ENCODE assay signal across 9 mouse cellular contexts in the genomic region with DNA sequence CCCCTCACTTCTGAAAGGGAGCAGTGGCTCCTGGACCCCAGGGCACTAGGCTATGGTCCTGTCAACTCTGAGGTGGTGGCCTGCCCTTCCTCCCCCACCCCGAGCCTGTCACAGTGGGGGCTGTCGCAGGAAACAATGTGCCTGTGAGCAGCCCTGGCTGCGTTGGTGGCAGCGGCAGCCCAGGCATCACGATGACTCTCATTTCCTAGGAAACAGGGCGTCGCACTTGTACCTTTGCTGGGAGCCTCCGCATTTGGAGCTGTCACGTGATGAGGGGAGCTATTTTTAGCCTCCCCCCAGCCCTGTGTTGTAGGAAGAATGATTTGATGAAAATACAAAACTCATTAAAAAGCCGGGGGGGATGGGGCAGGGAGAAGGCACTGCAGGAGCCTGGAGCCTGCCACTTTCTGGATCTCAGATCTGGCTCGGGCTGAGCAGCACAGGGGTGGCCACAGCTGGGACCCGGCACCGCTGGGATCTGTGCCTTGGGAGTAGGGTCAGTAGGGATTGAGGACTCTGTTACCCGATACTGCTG.
DNase-seq lines count a peak whose midpoint lies in the region; ATAC-seq and TF ChIP-seq lines count a peak whose summit lies in the region.
"Had no signal": no experiment of that assay in that cellular context is flagged by ENCODE, and none has a peak within 500 bp of the region (broad histone marks: within the 10 kb centered on the region; RNA-seq: fewer than 3 reads in every experiment).

No protein-coding gene starts in this region.

- no peaks in the 10 kb centered on the region for H3K27me3 ChIP-seq in forebrain, postnatal 0 days (ENCODE audit: insufficient read depth, low read length)
- peaks cover 24% of the 10 kb centered on the region for H3K27me3 ChIP-seq in myocyte (ENCODE audit: control insufficient read depth, insufficient read depth, insufficient read length)

- no peak overlapping the region for H3K4me3 ChIP-seq in forebrain, postnatal 0 days (ENCODE audit: low read depth, low read length)
- no peak overlapping the region for H3K4me3 ChIP-seq in myocyte
- H3K4me3 ChIP-seq: erythroblast, embryonic 14.5 days had no signal

- peaks cover 16% of the 10 kb centered on the region for H3K4me1 ChIP-seq in forebrain, postnatal 0 days (ENCODE audit: insufficient read depth)

- peak overlapping the region; percentile 30 for H3K4me2 ChIP-seq in forebrain, postnatal 0 days (ENCODE audit: low read depth)
- H3K4me2 ChIP-seq in myocyte (ENCODE audit: low read depth): no peak overlapping the region

- TF ChIP-seq CTCF in forebrain, postnatal 0 days (IDR thresholded peaks at IDR 0.05; ENCODE audit: low read depth): no peak; the same call in 1 of the 2 replicates

- H3K9ac ChIP-seq in forebrain, postnatal 0 days: no peak overlapping the region

- ATAC-seq in forebrain, postnatal 0 days: peak; percentile 93
- no peak for ATAC-seq in cerebellum, adult (ENCODE audit: insufficient number of reproducible peaks, low FRiP score, low TSS enrichment)

- peak overlapping the region; percentile 66 for H3K27ac ChIP-seq in forebrain, postnatal 0 days (ENCODE audit: low read depth, low read length)

- 3% methylated on average over 14 of the region's 14 CpGs for WGBS in forebrain, postnatal 0 days

- intact Hi-C loops in left cerebral cortex, postnatal 10 days (cut with DNase I): no loop called here

- DNase-seq in embryo, embryonic 11 days: peak; percentile 56
- no peak for DNase-seq in embryo, embryonic 10.5 days (ENCODE audit: low spot score)
- DNase-seq in forebrain, postnatal 0 days: peak; percentile 86
- DNase-seq in kidney, adult 11 months: peak; percentile 59
- peak; percentile 81 to 83 for DNase-seq in left cerebral cortex, postnatal 10 days (ENCODE audit: extremely low spot score in 1 of 2, low spot score in 2 of 2)
- no peak for DNase-seq in cerebellum, adult 11-12 months

- no peak overlapping the region for H3ac ChIP-seq in myocyte (ENCODE audit: control insufficient read depth, insufficient read length)

- H3K9me3 ChIP-seq in forebrain, postnatal 0 days (ENCODE audit: low read length): no peaks in the 10 kb centered on the region

- TF ChIP-seq POLR2A in myocyte (IDR thresholded peaks at IDR 0.05; ENCODE audit: insufficient read length, low read depth): no peak

- no peaks in the 10 kb centered on the region for H3K36me3 ChIP-seq in forebrain, postnatal 0 days (ENCODE audit: insufficient read depth)
- H3K36me3 ChIP-seq in myocyte (ENCODE audit: control insufficient read depth, insufficient read depth): no peaks in the 10 kb centered on the region

- no peaks in the 10 kb centered on the region for H3K79me2 ChIP-seq in myocyte (ENCODE audit: control insufficient read depth, insufficient read depth)

TF ChIP-seq in myocyte, 11 proteins besides CTCF, POLR2A, EP300 and RAD21:
- TF ChIP-seq TCF12 (IDR thresholded peaks at IDR 0.05; ENCODE audit: insufficient read depth, poor library complexity, severe bottlenecking) (no peak), E2F4 (IDR thresholded peaks at IDR 0.05; ENCODE audit: insufficient read depth) (no peak), USF1 (IDR thresholded peaks at IDR 0.05; ENCODE audit: low read depth) (peak; percentile 60)

Comparison
In these comparisons a context has a peak if more than half of its experiments do, and no peak if none do; other contexts are left out.
1. DNase-seq: peak in embryo, embryonic 11 days (single experiment), forebrain, postnatal 0 days (single experiment), kidney, adult 11 months (single experiment) and left cerebral cortex, postnatal 10 days (2 of 2); none in embryo, embryonic 10.5 days (single experiment) and cerebellum, adult 11-12 months (single experiment).